Mouse (Mus musculus): Measurements from ENCODE around the gene Adamts2.

- TF ChIP-seq POLR2A (IDR thresholded peaks at IDR 0.05; ENCODE audit: control insufficient read depth, low read depth, low read length) = no peak
- TF ChIP-seq CTCF (IDR thresholded peaks at IDR 0.05; ENCODE audit: control insufficient read depth, insufficient read depth, insufficient replicate concordance, low read depth, low read length) = no peak
These were observed 44.8 kb upstream of the Adamts2 start for GRCm38 (mm10) chr11:50557064-50557463.
